Mouse (Mus musculus): ENCODE results near the gene Msl2. TPM values are rescaled to one million over a fixed set of nuclear protein-coding genes. Genes with fewer than 3 reads are reported as not detected.
A peak's percentile ranks its signal among the peaks of the same experiment; 100 is the strongest.

Gene Msl2
- total RNA-seq, 2 experiments from 2014 or later, result 54.7 to 58.2 TPM

GRCm38 (mm10) chr9:101073041-101073986 lies 587 bp upstream of the Msl2 start:
- DNase-seq (ENCODE audit: low spot score in 2 of 2), result peak; percentile 93 to 97

- DNase-seq (ENCODE audit: low spot score in 2 of 2), result peak; percentile 54 to 71
These were observed 576 bp downstream of the Msl2 start for GRCm38 (mm10) chr9:101074332-101075021.

GRCm38 (mm10) chr9:101075091-101075581 lies 1.2 kb downstream of the Msl2 start:
- DNase-seq (ENCODE audit: low spot score in 2 of 2), result no peak

GRCm38 (mm10) chr9:101075694-101076093 lies 1.8 kb downstream of the Msl2 start:
- DNase-seq (ENCODE audit: low spot score in 2 of 2), result no peak

- peak in 1 of 2 experiments; percentile 12 for DNase-seq (ENCODE audit: low spot score in 2 of 2)
These were observed 2.4 kb downstream of the Msl2 start for GRCm38 (mm10) chr9:101076095-101076875.

- DNase-seq (ENCODE audit: low spot score in 2 of 2), result no peak
These were observed 3.6 kb downstream of the Msl2 start for GRCm38 (mm10) chr9:101077486-101077885.

- no peak for DNase-seq (ENCODE audit: low spot score in 2 of 2)
These were observed 4.7 kb downstream of the Msl2 start for GRCm38 (mm10) chr9:101078579-101078978.

GRCm38 (mm10) chr9:101080046-101080685 lies 6.3 kb downstream of the Msl2 start:
- no peak for DNase-seq (ENCODE audit: low spot score in 2 of 2)

GRCm38 (mm10) chr9:101083728-101084127 lies 9.8 kb downstream of the Msl2 start:
- DNase-seq (ENCODE audit: low spot score in 2 of 2), result no peak

GRCm38 (mm10) chr9:101095425-101095824 lies 21.5 kb downstream of the Msl2 start:
- DNase-seq (ENCODE audit: low spot score in 2 of 2), result no peak

GRCm38 (mm10) chr9:101096461-101096860 lies 22.6 kb downstream of the Msl2 start:
- no peak for DNase-seq (ENCODE audit: low spot score in 2 of 2)

GRCm38 (mm10) chr9:101097542-101097941 lies 23.6 kb downstream of the Msl2 start:
- DNase-seq (ENCODE audit: low spot score in 2 of 2), result no peak

- no peak for DNase-seq (ENCODE audit: low spot score in 2 of 2)
These were observed 25.5 kb downstream of the Msl2 start for GRCm38 (mm10) chr9:101099445-101099844.

GRCm38 (mm10) chr9:101100163-101100562 lies 26.3 kb downstream of the Msl2 start:
- DNase-seq (ENCODE audit: low spot score in 2 of 2), result no peak

GRCm38 (mm10) chr9:101101547-101101946 lies 27.6 kb downstream of the Msl2 start:
- no peak for DNase-seq (ENCODE audit: low spot score in 2 of 2)

- DNase-seq (ENCODE audit: low spot score in 2 of 2), result no peak
These were observed 28.4 kb downstream of the Msl2 start for GRCm38 (mm10) chr9:101102288-101102687.

GRCm38 (mm10) chr9:101104931-101105330 lies 31.0 kb downstream of the Msl2 start:
- DNase-seq (ENCODE audit: low spot score in 2 of 2), result no peak

GRCm38 (mm10) chr9:101105735-101106134 lies 31.8 kb downstream of the Msl2 start:
- DNase-seq (ENCODE audit: low spot score in 2 of 2), result no peak

- no peak for DNase-seq (ENCODE audit: low spot score in 2 of 2)
These were observed 33.5 kb downstream of the Msl2 start for GRCm38 (mm10) chr9:101107386-101107785.

- DNase-seq (ENCODE audit: low spot score in 2 of 2), result no peak
These were observed 36.1 kb downstream of the Msl2 start for GRCm38 (mm10) chr9:101110013-101110412.

- no peak for DNase-seq (ENCODE audit: low spot score in 2 of 2)
These were observed 39.4 kb downstream of the Msl2 start for GRCm38 (mm10) chr9:101113317-101113716.

Data from adrenal gland, postnatal 4 days (tissue).